Mouse (Mus musculus) left cerebral cortex, adult 11 months (tissue): ENCODE measurements at regions not wholly inside any gene's neighbourhood (a gene's known extent, or its start where the extent isn't known, plus 50 kb on each side); places are given as distances from the start of the nearest gene placed in this dataset.

ENCODE experiments used
- DNase-seq: peaks from one replicate; pipeline ENCODE4 v3.0.0; 2022; ENCODE audit warnings: low spot score

DNA sequence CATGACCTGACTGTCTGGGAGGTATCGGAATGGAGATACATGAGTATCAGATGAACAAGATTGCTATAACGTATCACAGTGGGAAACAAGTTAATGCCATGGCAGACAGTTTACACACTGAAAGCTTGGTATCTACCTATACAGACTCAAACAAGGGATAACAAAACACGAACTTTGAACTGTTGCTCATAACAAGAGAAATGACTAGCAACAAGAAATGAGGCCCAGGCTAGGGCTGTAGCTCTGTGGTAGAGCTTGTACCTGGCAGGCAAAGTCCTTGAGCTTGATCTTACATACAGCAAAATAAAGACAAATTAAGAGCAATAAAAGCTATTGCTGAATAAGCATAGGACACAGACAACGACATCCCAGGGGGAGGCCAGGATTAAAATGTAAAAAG is 172.4 kb upstream of the Pln start:
- DNase-seq, result no peak

DNA sequence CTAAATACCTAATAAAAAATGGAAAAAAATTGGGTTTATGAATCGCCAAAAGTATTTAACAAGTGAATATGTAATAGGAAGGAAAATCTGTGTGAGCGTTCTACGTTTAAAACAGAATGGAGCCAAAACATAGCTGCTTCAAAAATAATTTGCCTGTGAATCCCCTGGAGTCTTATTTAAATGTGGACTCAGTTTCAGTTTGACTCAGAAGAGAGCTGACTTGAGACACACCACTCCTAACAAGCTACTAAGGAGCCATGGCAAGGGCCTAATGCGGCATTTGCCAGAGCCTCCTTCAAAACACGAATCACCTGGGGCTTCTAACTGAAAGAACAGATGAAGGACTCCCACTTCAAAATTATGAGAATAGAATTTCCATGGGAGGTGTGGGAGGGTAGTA is 169.7 kb upstream of the Pln start:
- DNase-seq, result no peak

DNA sequence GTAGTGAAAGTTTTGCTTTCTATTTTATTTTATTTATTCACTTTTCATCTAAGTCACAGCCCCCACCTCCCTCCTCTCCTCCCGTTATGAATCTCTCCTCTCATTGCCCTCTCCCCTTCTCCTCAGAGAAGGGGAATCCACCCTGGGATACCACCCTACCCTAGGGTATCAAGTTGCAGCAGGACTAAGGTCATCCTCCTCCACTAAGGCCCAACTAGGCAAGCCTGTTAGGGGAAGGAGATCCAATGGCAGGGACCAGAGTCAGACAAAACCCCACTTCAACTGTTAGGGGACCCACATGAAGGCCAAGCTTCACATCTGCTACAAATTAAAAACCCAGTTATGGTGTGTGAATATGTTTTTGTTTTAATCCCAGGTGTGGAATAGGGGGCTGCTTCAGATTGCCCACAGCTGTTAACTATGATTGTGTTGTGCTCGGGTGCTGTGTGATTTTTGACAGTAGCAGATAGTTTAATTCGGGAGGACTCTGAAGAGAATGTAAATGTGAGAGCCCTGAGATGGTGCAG is 163.4 kb upstream of the Pln start:
- DNase-seq, result no peak

DNA sequence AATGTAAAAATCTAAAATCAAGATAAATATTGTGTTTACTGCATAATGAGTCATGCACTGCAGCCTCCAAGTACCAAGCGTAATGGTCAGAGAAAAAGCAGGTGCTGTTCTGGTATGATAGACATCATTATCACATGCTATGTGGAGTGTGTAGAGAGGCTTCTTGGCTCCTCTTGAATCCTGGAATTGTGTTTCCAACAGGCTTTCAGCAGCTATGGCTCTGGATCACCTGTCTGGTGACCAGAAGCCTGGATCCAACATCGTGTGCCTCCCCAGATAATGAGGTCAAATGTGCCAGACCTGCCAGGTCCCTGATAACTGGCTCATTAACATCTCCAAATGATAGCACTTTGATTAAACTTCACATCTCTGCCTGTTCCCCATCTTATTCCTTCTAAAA is 161.5 kb upstream of the Pln start:
- DNase-seq, result no peak

DNA sequence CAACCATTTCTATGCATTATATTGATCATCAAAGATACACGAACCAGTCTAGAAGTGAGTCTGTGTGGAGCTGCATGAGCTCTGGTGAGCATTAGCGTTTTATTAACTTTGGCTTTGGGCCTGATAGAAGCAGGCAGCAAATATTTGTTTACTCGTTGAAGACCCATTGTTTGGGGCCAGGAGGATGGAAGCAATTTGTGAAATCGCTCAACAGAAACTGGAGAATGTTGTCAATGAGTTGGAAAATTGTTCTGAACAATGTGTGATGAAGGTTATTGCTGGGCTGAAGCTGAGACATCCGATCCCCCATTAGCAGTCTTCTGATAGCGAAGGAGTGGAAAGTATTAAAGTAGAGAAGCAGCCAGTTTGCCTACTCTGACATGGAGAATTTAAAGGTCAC is 158.9 kb upstream of the Pln start:
- DNase-seq, result no peak

DNA sequence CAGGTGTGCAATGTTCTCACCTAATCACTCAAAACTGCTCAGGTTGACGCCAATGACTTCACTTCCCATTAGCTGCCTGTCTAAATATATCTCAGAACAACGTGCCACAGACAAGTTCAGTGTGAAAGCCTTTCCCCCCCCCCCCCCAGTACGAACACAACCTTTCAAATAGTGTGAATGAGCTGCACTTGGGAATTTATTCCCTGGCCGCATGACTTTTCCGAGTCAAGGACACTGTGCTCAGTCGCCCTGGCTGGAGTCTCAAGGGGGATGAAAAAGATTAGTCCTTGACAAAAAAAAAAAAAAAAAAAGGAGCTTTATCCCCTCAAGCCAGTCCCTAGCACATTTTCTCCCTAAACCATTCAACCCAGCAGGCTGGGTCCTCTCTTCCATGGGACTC is 158.4 kb upstream of the Pln start:
- DNase-seq, result no peak

DNA sequence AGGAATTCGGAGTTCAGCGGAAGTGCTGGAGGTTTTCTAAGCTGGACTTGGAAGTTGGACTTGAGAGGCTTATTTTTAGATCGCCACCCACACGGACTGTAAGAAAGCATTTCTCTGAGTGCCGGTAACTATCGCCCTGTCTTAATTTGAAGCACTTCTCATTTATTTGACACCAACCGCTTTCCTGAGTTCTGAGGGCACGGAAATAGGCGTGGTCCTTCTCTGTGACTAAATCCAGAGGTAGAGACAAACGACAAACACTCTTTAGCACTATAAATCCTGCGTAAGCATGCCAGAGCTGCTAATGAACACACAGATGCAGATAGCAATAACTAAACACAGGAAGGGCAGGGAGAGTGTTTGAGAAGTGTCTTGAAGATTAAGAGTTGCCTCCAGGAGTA is 156.7 kb upstream of the Pln start:
- DNase-seq, result peak; percentile 12

DNA sequence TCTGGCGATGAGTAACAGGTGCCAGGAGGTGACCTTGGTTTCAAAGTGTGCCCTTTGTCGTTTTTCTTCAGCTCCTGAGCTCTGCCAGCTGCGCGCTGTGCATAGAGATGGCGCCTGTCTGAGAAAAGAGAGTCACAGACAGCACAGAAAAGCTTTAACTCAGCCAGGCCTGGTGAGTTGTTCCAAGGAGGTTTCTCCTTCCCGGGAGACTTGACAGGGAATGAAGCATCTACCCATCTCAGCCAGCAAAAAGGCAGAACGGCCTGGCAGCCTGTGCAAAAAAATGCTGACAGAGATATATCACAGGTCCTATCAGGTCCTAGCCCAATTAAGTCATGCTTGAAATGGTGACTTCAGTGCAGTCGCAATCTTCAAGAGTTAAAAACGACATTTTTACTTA is 156.1 kb upstream of the Pln start:
- DNase-seq, result no peak

DNA sequence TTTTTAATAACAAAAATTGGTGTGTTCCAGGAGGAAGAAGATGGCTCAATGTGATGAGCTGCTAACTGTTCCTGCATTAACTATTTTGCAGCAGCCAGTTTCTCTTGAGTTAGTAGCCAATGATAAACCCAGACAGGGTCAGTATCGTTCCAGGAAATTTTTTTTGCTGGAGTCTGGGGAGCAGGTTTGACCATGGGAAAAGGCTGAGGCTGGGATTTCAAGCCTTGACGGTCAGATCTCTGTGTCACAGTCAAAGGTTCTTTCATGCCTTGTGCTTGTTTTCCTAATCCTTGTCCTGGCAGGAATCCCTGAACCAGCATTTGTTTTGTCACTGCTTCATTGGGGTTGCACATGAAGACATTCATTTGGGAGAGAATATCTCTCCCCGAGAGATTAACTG is 129.0 kb upstream of the Pln start:
- DNase-seq, result no peak

DNA sequence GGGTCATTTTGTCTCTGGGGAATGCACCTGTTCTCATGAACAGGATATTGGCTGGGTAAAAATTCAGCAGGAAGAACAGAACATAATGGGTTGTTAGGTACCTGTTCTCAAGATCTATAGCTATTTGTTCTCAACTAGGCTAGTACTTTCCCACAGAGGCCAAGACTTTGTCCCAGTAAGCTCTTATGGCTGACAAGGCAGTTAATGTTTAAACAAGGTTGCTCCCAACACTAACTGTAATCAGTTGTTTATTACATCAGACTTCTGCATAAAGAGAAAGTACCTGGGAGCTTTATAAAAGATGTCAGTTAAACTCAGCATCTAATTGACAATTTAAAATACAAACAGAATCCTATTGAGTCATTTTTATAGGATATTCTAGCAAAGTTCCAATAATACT is 127.6 kb upstream of the Pln start:
- DNase-seq, result no peak
